Mouse (Mus musculus) hindbrain, embryonic 15.5 days (tissue): ENCODE measurements around the gene Fndc11. TPM values are rescaled to one million over a fixed set of nuclear protein-coding genes. Genes with fewer than 3 reads are reported as not detected.

Experiments used
- ATAC-seq: fragments of 200-750 bp; cut with Nextera tagmentation; 2 replicates; pipeline ENCODE4 v1.8.0; 2017; ENCODE audit warnings: low read depth, moderate number of reproducible peaks, moderate TSS enrichment; ENCODE audit not compliant: low FRiP score
- H3K27ac ChIP-seq: fragments of 300-500 bp; sonication (generic); replicated peaks from 2 replicates; pipeline ENCODE4 v1.5.1; 2015; ENCODE audit warnings: mild to moderate bottlenecking, inconsistent platforms
- H3K27me3 ChIP-seq: fragments of 300-500 bp; sonication (generic); 2 replicates; pipeline ENCODE4 v1.6.1; 2015; ENCODE audit warnings: control low read depth, inconsistent platforms
- H3K36me3 ChIP-seq: fragments of 300-500 bp; sonication (generic); 2 replicates; pipeline ENCODE4 v1.6.1; 2015; ENCODE audit warnings: control low read depth, inconsistent platforms
- H3K4me1 ChIP-seq: fragments of 300-500 bp; sonication (generic); replicated peaks from 2 replicates; pipeline ENCODE4 v1.6.1; 2015; ENCODE audit warnings: control low read depth, inconsistent platforms
- H3K4me2 ChIP-seq: fragments of 300-500 bp; sonication (generic); 2 replicates; pipeline ENCODE4 v1.6.1; 2015; ENCODE audit warnings: moderate library complexity, mild to moderate bottlenecking, inconsistent platforms
- H3K4me3 ChIP-seq: fragments of 300-500 bp; sonication (generic); 2 replicates; pipeline ENCODE4 v1.5.1; 2015; ENCODE audit warnings: mild to moderate bottlenecking, inconsistent platforms
- H3K9ac ChIP-seq: fragments of 300-500 bp; sonication (generic); 2 replicates; pipeline ENCODE4 v1.6.1; 2015; ENCODE audit warnings: inconsistent platforms
- H3K9me3 ChIP-seq: fragments of 300-500 bp; sonication (generic); 2 replicates; pipeline ENCODE4 v1.6.1; 2016; ENCODE audit warnings: control low read depth, inconsistent platforms
- WGBS: fragments of 180-500 bp; shearing (Covaris S2); methylation state at CpG from one replicate; pipeline ENCODE4 v1.1.7; 2015; 5-methylcytosine and 5-hydroxymethylcytosine counted together
- polyA plus RNA-seq: library from polyadenylated mRNA; unstranded; fragments of >200 nt; fragmentation: Nextera tagmentation; extraction: Ambion mirVana; gene quantifications from 2 replicates; pipeline ENCODE4 v1.2.1, GENCODE M21; 2015

Gene Fndc11
- polyA plus RNA-seq, 1 experiment from 2014 or later = 0.14 TPM

DNA sequence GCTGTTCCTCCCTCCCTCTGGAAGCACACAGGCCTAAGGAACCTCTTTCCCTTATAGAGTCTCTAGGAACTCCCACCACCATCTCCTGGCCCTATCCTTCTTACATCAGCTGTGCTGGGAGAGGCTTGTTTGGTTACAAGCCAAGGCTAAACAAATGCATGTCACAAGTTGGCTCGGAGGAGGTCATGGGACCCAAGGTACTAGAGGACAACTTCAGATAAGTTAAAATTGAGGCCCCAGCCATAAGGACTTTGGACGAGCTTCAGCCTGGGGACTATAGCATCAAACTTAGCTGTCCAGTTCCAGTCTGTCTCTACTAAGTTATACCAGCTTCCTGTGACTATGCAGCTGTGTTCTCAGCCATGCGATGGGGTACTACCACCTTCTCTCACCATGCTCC is 7.3 kb downstream of the Fndc11 start:
- Histone ChIP-seq H3K9ac (no peak overlapping the region), H3K27ac (no peak overlapping the region), H3K27me3 (no peaks in the 10 kb centered on the region), H3K4me3 (no peak overlapping the region), H3K4me1 (no peaks in the 10 kb centered on the region), H3K4me2 (no peak overlapping the region), H3K9me3 (no peaks in the 10 kb centered on the region), H3K36me3 (no peaks in the 10 kb centered on the region)
- WGBS = 91% methylated on average over 3 of the region's 3 CpGs
- ATAC-seq = no peak

DNA sequence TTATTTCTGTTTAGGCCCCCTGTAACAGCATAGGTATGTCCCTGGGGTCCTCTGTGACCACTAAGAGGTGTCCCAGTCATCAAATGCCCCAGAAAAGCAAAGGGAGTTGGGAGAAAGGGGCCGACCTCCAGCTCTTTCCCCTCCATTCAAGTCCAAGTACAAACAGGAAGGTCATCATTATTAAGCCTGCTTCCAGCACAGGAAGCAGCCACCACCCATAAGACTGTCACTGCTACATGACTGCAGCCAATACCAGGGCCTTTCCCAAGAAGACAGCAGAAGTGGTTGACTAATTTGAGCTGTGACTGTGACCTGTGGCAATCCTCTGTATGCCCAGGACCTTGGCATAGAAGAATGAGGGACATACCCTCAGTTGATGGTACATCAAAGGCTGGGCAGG is 8.5 kb downstream of the Fndc11 start:
- Histone ChIP-seq H3K27ac (no peak overlapping the region), H3K27me3 (no peaks in the 10 kb centered on the region), H3K4me3 (no peak overlapping the region), H3K36me3 (no peaks in the 10 kb centered on the region), H3K9ac (no peak overlapping the region), H3K4me2 (no peak overlapping the region), H3K9me3 (no peaks in the 10 kb centered on the region), H3K4me1 (no peaks in the 10 kb centered on the region)
- 76% methylated on average over 1 of the region's 1 CpGs for WGBS
- ATAC-seq = no peak

DNA sequence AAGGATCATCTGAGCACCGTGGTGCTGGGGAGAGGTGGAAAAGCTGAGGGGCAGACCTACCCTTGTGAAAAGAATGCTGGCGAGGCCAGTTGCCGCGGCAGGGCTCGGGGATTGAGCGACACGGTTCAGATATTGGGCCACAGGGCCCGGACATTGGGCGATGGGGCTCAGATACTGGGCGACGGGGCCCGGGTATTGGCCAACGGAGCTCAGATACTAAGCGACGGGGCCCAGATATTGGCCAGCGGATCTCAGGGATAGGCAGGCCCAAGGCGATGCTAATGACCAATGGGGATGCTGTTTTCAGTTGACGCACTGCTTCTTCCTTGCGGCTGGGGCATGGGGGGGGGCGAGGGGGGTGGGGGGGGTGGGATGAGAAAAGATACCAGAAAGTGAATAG is 11.4 kb downstream of the Fndc11 start:
- H3K4me2 ChIP-seq = no peak overlapping the region
- H3K4me1 ChIP-seq = no peaks in the 10 kb centered on the region
- no peaks in the 10 kb centered on the region for H3K27me3 ChIP-seq
- H3K9me3 ChIP-seq = no peaks in the 10 kb centered on the region
- H3K27ac ChIP-seq = no peak overlapping the region
- 70% methylated on average over 20 of the region's 20 CpGs for WGBS
- H3K36me3 ChIP-seq = no peaks in the 10 kb centered on the region
- no peak overlapping the region for H3K4me3 ChIP-seq
- ATAC-seq = no peak
- no peak overlapping the region for H3K9ac ChIP-seq

- Histone ChIP-seq H3K27ac (no peak overlapping the region), H3K4me1 (no peaks in the 10 kb centered on the region), H3K27me3 (no peaks in the 10 kb centered on the region), H3K4me3 (no peak overlapping the region), H3K4me2 (no peak overlapping the region), H3K9ac (no peak overlapping the region), H3K36me3 (no peaks in the 10 kb centered on the region), H3K9me3 (no peaks in the 10 kb centered on the region)
- no peak for ATAC-seq
- WGBS = 92% methylated on average over 15 of the region's 15 CpGs
These were observed 13.6 kb downstream of the Fndc11 start for GRCm38 (mm10) chr2:181233443-181233842.

- no peak overlapping the region for H3K4me3 ChIP-seq
- no peaks in the 10 kb centered on the region for H3K27me3 ChIP-seq
- H3K9me3 ChIP-seq = no peaks in the 10 kb centered on the region
- no peak overlapping the region for H3K9ac ChIP-seq
- H3K4me1 ChIP-seq = no peaks in the 10 kb centered on the region
- H3K27ac ChIP-seq = no peak overlapping the region
- no peak overlapping the region for H3K4me2 ChIP-seq
- WGBS = 96% methylated on average over 11 of the region's 11 CpGs
- H3K36me3 ChIP-seq = no peaks in the 10 kb centered on the region
- no peak for ATAC-seq
These were observed 14.9 kb downstream of the Fndc11 start for GRCm38 (mm10) chr2:181234680-181235079.

GRCm38 (mm10) chr2:181235681-181236566 is 16.1 kb downstream of the Fndc11 start:
- no peak for ATAC-seq
- no peaks in the 10 kb centered on the region for H3K36me3 ChIP-seq
- no peaks in the 10 kb centered on the region for H3K27me3 ChIP-seq
- WGBS = 89% methylated on average over 23 of the region's 23 CpGs
- H3K9me3 ChIP-seq = no peaks in the 10 kb centered on the region
- no peak overlapping the region for H3K9ac ChIP-seq
- H3K4me2 ChIP-seq = no peak overlapping the region
- no peaks in the 10 kb centered on the region for H3K4me1 ChIP-seq
- no peak overlapping the region for H3K27ac ChIP-seq
- H3K4me3 ChIP-seq = no peak overlapping the region

GRCm38 (mm10) chr2:181237251-181238014 is 17.6 kb downstream of the Fndc11 start:
- no peak overlapping the region for H3K4me2 ChIP-seq
- no peaks in the 10 kb centered on the region for H3K27me3 ChIP-seq
- WGBS = 90% methylated on average over 17 of the region's 17 CpGs
- no peaks in the 10 kb centered on the region for H3K36me3 ChIP-seq
- ATAC-seq = no peak
- no peak overlapping the region for H3K9ac ChIP-seq
- H3K4me3 ChIP-seq = no peak overlapping the region
- no peaks in the 10 kb centered on the region for H3K9me3 ChIP-seq
- H3K4me1 ChIP-seq = no peaks in the 10 kb centered on the region
- no peak overlapping the region for H3K27ac ChIP-seq

GRCm38 (mm10) chr2:181238091-181238610 is 18.3 kb downstream of the Fndc11 start:
- Histone ChIP-seq H3K27me3 (no peaks in the 10 kb centered on the region), H3K27ac (no peak overlapping the region), H3K4me2 (no peak overlapping the region), H3K9me3 (no peaks in the 10 kb centered on the region), H3K36me3 (no peaks in the 10 kb centered on the region), H3K9ac (no peak overlapping the region), H3K4me1 (no peaks in the 10 kb centered on the region), H3K4me3 (no peak overlapping the region)
- ATAC-seq = no peak
- 64% methylated on average over 10 of the region's 10 CpGs for WGBS

DNA sequence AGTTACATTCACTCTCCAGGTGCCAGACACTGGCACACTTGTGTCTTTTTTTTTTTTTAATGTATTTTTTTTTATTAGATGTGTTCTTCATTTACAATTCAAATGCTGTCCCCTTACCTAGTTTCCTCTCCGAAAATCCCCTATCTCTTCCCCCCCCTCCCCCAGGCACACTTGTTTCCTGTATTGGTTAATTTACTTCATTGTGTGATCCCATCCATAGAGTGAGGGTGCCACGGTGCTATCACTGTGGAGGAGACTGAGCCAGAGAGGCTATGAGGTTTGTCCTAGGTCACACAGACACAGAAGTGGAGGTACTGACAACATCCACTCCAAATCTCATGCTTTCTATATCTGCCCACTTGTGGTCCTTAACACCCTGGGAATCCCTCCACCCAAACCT is 19.0 kb downstream of the Fndc11 start:
- Histone ChIP-seq H3K27ac (no peak overlapping the region), H3K4me1 (no peaks in the 10 kb centered on the region), H3K36me3 (no peaks in the 10 kb centered on the region), H3K9ac (no peak overlapping the region), H3K27me3 (no peaks in the 10 kb centered on the region), H3K4me2 (no peak overlapping the region), H3K9me3 (no peaks in the 10 kb centered on the region), H3K4me3 (no peak overlapping the region)
- WGBS = 66% methylated on average over 2 of the region's 2 CpGs
- no peak for ATAC-seq

- H3K4me1 ChIP-seq = no peaks in the 10 kb centered on the region
- H3K9me3 ChIP-seq = no peaks in the 10 kb centered on the region
- no peak overlapping the region for H3K4me2 ChIP-seq
- no peaks in the 10 kb centered on the region for H3K36me3 ChIP-seq
- H3K9ac ChIP-seq = no peak overlapping the region
- H3K27ac ChIP-seq = no peak overlapping the region
- 92% methylated on average over 9 of the region's 9 CpGs for WGBS
- H3K27me3 ChIP-seq = no peaks in the 10 kb centered on the region
- H3K4me3 ChIP-seq = no peak overlapping the region
- ATAC-seq = no peak
These were observed 19.4 kb downstream of the Fndc11 start for GRCm38 (mm10) chr2:181239261-181239660.

- Histone ChIP-seq H3K9me3 (no peaks in the 10 kb centered on the region), H3K27ac (no peak overlapping the region), H3K36me3 (no peaks in the 10 kb centered on the region), H3K4me1 (no peaks in the 10 kb centered on the region), H3K4me3 (no peak overlapping the region), H3K9ac (no peak overlapping the region), H3K4me2 (no peak overlapping the region), H3K27me3 (no peaks in the 10 kb centered on the region)
- ATAC-seq = no peak
- WGBS = 92% methylated on average over 13 of the region's 13 CpGs
These were observed 21.1 kb downstream of the Fndc11 start for GRCm38 (mm10) chr2:181240806-181241440.
